Comparison of ENCODE assay signal across 10 mouse cellular contexts in the genomic region with DNA sequence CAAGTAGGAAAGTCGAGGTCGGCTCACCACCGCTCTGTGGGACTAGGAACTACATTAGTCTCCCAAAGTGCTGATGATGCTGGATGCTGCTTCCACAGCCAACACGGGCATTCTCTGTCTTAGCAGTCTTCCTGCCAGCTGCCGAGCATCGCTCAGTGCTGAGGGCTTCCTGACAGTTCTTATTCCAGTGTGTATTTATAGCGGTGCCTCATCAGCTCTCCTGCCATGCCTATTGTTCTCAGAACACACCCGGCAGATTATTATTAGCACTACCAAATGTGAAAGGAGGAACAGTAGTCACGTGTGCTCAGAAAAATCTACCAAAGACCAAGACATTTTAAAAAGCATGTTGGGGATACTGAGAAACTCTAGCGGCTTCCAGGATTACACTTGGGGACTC. TPM values are rescaled to one million over a fixed set of nuclear protein-coding genes. Genes with fewer than 3 reads are reported as not detected.
DNase-seq lines count a peak whose midpoint lies in the region; ATAC-seq lines count a peak whose summit lies in the region.
"Had no signal": no experiment of that assay in that cellular context is flagged by ENCODE, and none has a peak within 500 bp of the region (broad histone marks: within the 10 kb centered on the region; RNA-seq: fewer than 3 reads in every experiment).

No protein-coding gene starts in this region.

- no peak overlapping the region for H3K4me2 ChIP-seq in kidney, embryonic 14.5 days (replicated peaks; ENCODE audit: low read depth, low read length)
- no peak overlapping the region for H3K4me2 ChIP-seq in midbrain, embryonic 11.5 days
- H3K4me2 ChIP-seq: embryonic facial prominence, embryonic 12.5 days; limb, embryonic 15.5 days had no signal

- ATAC-seq in kidney, embryonic 14.5 days (ENCODE audit: low FRiP score, low TSS enrichment) = no peak
- ATAC-seq in midbrain, embryonic 11.5 days (ENCODE audit: low FRiP score) = no peak

- no peaks in the 10 kb centered on the region for H3K4me1 ChIP-seq in kidney, embryonic 14.5 days (ENCODE audit: control insufficient read depth, insufficient read depth, low read length)
- no peaks in the 10 kb centered on the region for H3K4me1 ChIP-seq in midbrain, embryonic 11.5 days (ENCODE audit: control insufficient read depth, insufficient read depth, low read length)
- H3K4me1 ChIP-seq: embryonic facial prominence, embryonic 12.5 days; limb, embryonic 15.5 days had no signal

- H3K36me3 ChIP-seq in kidney, embryonic 14.5 days (ENCODE audit: control insufficient read depth, insufficient read depth, low read length) = no peaks in the 10 kb centered on the region
- no peaks in the 10 kb centered on the region for H3K36me3 ChIP-seq in midbrain, embryonic 11.5 days (ENCODE audit: control insufficient read depth, insufficient read depth, low read length)
- H3K36me3 ChIP-seq: embryonic facial prominence, embryonic 12.5 days; limb, embryonic 15.5 days had no signal

- H3K9ac ChIP-seq in kidney, embryonic 14.5 days (ENCODE audit: low read depth, low read length) = no peak overlapping the region
- H3K9ac ChIP-seq in midbrain, embryonic 11.5 days (ENCODE audit: low read length) = no peak overlapping the region
- H3K9ac ChIP-seq: embryonic facial prominence, embryonic 12.5 days; limb, embryonic 15.5 days had no signal

- peaks cover 13% of the 10 kb centered on the region; the same call in 1 of the 2 replicates for H3K9me3 ChIP-seq in kidney, embryonic 14.5 days (ENCODE audit: control insufficient read depth, low read length)
- peaks cover 3% of the 10 kb centered on the region; the same call in 1 of the 2 replicates for H3K9me3 ChIP-seq in midbrain, embryonic 11.5 days (ENCODE audit: control insufficient read depth, low read length)
- H3K9me3 ChIP-seq: limb, embryonic 15.5 days had no signal

- WGBS in kidney, embryonic 14.5 days = 80% methylated on average over 10 of the region's 10 CpGs
- 88% methylated on average over 10 of the region's 10 CpGs for WGBS in midbrain, embryonic 11.5 days

- DNase-seq in kidney, adult 18-20 months = peak; percentile 21
- DNase-seq in frontal cortex, postnatal 14 days (ENCODE audit: low spot score in 2 of 2) = peak; percentile 19 to 63
- peak; percentile 42 to 79 for DNase-seq in kidney, postnatal 25 days
- DNase-seq in right cerebral cortex, postnatal 10 days (ENCODE audit: low spot score in 2 of 2) = peak; percentile 68 to 81
- no peak for DNase-seq in cerebellum, adult 18-20 months
- no peak for DNase-seq in ovary, postnatal 14 days (ENCODE audit: low spot score)
- DNase-seq in midbrain, embryonic 11.5 days (ENCODE audit: low spot score, missing footprints) = no peak

- no peak overlapping the region for H3K27ac ChIP-seq in kidney, embryonic 14.5 days (ENCODE audit: low read depth, low read length)
- no peak overlapping the region for H3K27ac ChIP-seq in midbrain, embryonic 11.5 days (ENCODE audit: low read depth, low read length)
- H3K27ac ChIP-seq: embryonic facial prominence, embryonic 12.5 days; limb, embryonic 15.5 days had no signal

- H3K4me3 ChIP-seq in kidney, embryonic 14.5 days (ENCODE audit: low read length) = no peak overlapping the region
- H3K4me3 ChIP-seq in midbrain, embryonic 11.5 days (ENCODE audit: low read depth, low read length) = no peak overlapping the region
- H3K4me3 ChIP-seq: embryonic facial prominence, embryonic 12.5 days; limb, embryonic 15.5 days had no signal

- H3K27me3 ChIP-seq in kidney, embryonic 14.5 days (ENCODE audit: control insufficient read depth, insufficient read depth, low read length) = no peaks in the 10 kb centered on the region
- no peaks in the 10 kb centered on the region for H3K27me3 ChIP-seq in midbrain, embryonic 11.5 days (ENCODE audit: control insufficient read depth, insufficient read depth, low read length)
- H3K27me3 ChIP-seq: embryonic facial prominence, embryonic 12.5 days; limb, embryonic 15.5 days had no signal

RNA-seq across cellular contexts. Expression of gene Stox2, which starts 15.5 kb away (rescaled TPM):
- 12.2 and 16.4 TPM in 2 replicates for polyA plus RNA-seq in kidney, embryonic 14.5 days (2014; fragmentation: Nextera tagmentation; extraction: Ambion mirVana)
- polyA plus RNA-seq in midbrain, embryonic 11.5 days (2014; fragmentation: Nextera tagmentation; extraction: Ambion mirVana) = 30.3 and 34.3 TPM in 2 replicates

Comparison
In these comparisons a context has a peak if more than half of its experiments do, and no peak if none do; other contexts are left out.
1. DNase-seq: peak in kidney, adult 18-20 months (single experiment), frontal cortex, postnatal 14 days (2 of 2), kidney, postnatal 25 days (2 of 2) and right cerebral cortex, postnatal 10 days (2 of 2); none in cerebellum, adult 18-20 months (0 of 2), ovary, postnatal 14 days (single experiment) and midbrain, embryonic 11.5 days (single experiment).